ENCODE assay signal across 16 mouse cellular contexts in the genomic region with DNA sequence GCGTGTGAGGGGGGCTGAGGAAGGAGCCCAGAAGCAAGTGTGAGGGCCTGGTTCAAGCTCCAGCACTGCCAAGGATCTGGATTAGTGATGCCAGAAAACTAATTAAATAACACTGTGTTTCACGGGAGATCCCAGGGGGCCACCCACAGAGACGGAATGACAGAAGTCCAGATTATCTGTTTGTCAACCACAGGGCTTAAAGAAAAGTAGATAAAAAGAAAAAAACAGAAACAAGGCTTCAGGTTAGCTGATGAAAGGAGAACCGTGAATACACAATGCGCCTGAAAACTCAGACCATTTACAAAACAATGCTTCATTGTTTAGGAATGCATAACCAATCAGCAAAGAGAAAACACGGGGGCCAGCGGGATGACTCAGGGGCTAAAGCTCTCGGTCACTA. TPM values are rescaled to one million over a fixed set of nuclear protein-coding genes. Genes with fewer than 3 reads are reported as not detected.
DNase-seq lines count a peak whose midpoint lies in the region; ATAC-seq lines count a peak whose summit lies in the region.
"Had no signal": no experiment of that assay in that cellular context is flagged by ENCODE, and none has a peak within 500 bp of the region (broad histone marks: within the 10 kb centered on the region; RNA-seq: fewer than 3 reads in every experiment).

No protein-coding gene starts in this region.

- peaks cover 10% of the 10 kb centered on the region for H3K27me3 ChIP-seq in embryonic facial prominence, embryonic 11.5 days (ENCODE audit: control insufficient read depth, insufficient read depth, low read length)
- H3K27me3 ChIP-seq in embryonic facial prominence, embryonic 10.5 days (replicated peaks; ENCODE audit: low read depth, poor library complexity, severe bottlenecking), result peaks cover 41% of the 10 kb centered on the region
- peaks cover 48% of the 10 kb centered on the region for H3K27me3 ChIP-seq in midbrain, embryonic 10.5 days (ENCODE audit: low read depth, poor library complexity, severe bottlenecking)
- H3K27me3 ChIP-seq in midbrain, embryonic 13.5 days, result peaks cover 29% of the 10 kb centered on the region

- H3K4me1 ChIP-seq in embryonic facial prominence, embryonic 11.5 days (ENCODE audit: control insufficient read depth, insufficient read depth, low read length), result no peaks in the 10 kb centered on the region
- H3K4me1 ChIP-seq in embryonic facial prominence, embryonic 10.5 days, result peaks cover 34% of the 10 kb centered on the region
- H3K4me1 ChIP-seq in midbrain, embryonic 10.5 days, result peaks cover 26% of the 10 kb centered on the region
- peaks cover 11% of the 10 kb centered on the region for H3K4me1 ChIP-seq in midbrain, embryonic 13.5 days (replicated peaks)

- no peak overlapping the region for H3K4me3 ChIP-seq in embryonic facial prominence, embryonic 11.5 days (ENCODE audit: low read depth, low read length)
- H3K4me3 ChIP-seq in embryonic facial prominence, embryonic 10.5 days, result no peak overlapping the region
- peak overlapping the region; percentile 11; the same call in 1 of the 2 replicates for H3K4me3 ChIP-seq in midbrain, embryonic 10.5 days
- no peak overlapping the region for H3K4me3 ChIP-seq in midbrain, embryonic 13.5 days (replicated peaks)
- H3K4me3 ChIP-seq: embryonic facial prominence, embryonic 15.5 days; hindbrain, embryonic 12.5 days had no signal

- no peaks in the 10 kb centered on the region for H3K36me3 ChIP-seq in embryonic facial prominence, embryonic 11.5 days (replicated peaks; ENCODE audit: control insufficient read depth, insufficient read depth, low read depth, low read length)
- H3K36me3 ChIP-seq in embryonic facial prominence, embryonic 10.5 days (replicated peaks), result no peaks in the 10 kb centered on the region
- H3K36me3 ChIP-seq in midbrain, embryonic 10.5 days, result peaks cover 17% of the 10 kb centered on the region
- H3K36me3 ChIP-seq in midbrain, embryonic 13.5 days, result peaks cover 46% of the 10 kb centered on the region
- H3K36me3 ChIP-seq: embryonic facial prominence, embryonic 15.5 days had no signal

- DNase-seq in embryonic facial prominence, embryonic 11.5 days (ENCODE audit: low spot score), result peak; percentile 2
- no peak for DNase-seq in embryonic facial prominence, embryonic 10.5 days (ENCODE audit: low spot score)
- DNase-seq in midbrain, embryonic 10.5 days (ENCODE audit: low spot score), result peak; percentile 25
- DNase-seq in WW6 (ENCODE audit: low read depth, low spot score), result peak; percentile 67
- no peak for DNase-seq in kidney, postnatal 10 days
- DNase-seq in left cerebral cortex, adult 18-20 months (ENCODE audit: low spot score in 2 of 2), result no peak
- DNase-seq: adrenal gland, postnatal 36 days; gastrocnemius, postnatal 14 days; kidney, adult 18-20 months; liver; lung, embryonic 14.5 days had no signal

- 1% methylated on average over 8 of the region's 8 CpGs for WGBS in embryonic facial prominence, embryonic 11.5 days
- WGBS in embryonic facial prominence, embryonic 10.5 days, result 3% methylated on average over 8 of the region's 8 CpGs
- under 1% methylated on average over 8 of the region's 8 CpGs for WGBS in midbrain, embryonic 10.5 days
- 3% methylated on average over 8 of the region's 8 CpGs for WGBS in midbrain, embryonic 13.5 days

- no peak overlapping the region for H3K27ac ChIP-seq in embryonic facial prominence, embryonic 11.5 days (replicated peaks; ENCODE audit: low read depth, low read length)
- H3K27ac ChIP-seq in embryonic facial prominence, embryonic 10.5 days (replicated peaks), result no peak overlapping the region
- 0 out of 2 replicates have a peak overlapping the region, but pooled peaks have one; percentile 42 for H3K27ac ChIP-seq in midbrain, embryonic 10.5 days (replicated peaks)
- H3K27ac ChIP-seq in midbrain, embryonic 13.5 days, result no peak overlapping the region
- H3K27ac ChIP-seq: embryonic facial prominence, embryonic 15.5 days; hindbrain, embryonic 12.5 days had no signal

- no peak overlapping the region for H3K9ac ChIP-seq in embryonic facial prominence, embryonic 11.5 days (replicated peaks; ENCODE audit: low read length)
- H3K9ac ChIP-seq in midbrain, embryonic 13.5 days (replicated peaks), result no peak overlapping the region
- H3K9ac ChIP-seq: embryonic facial prominence, embryonic 15.5 days; hindbrain, embryonic 12.5 days; lung, embryonic 14.5 days had no signal

- no peak overlapping the region for H3K4me2 ChIP-seq in embryonic facial prominence, embryonic 11.5 days (ENCODE audit: low read depth, low read length)
- H3K4me2 ChIP-seq in midbrain, embryonic 13.5 days (replicated peaks), result no peak overlapping the region
- H3K4me2 ChIP-seq: embryonic facial prominence, embryonic 15.5 days; hindbrain, embryonic 12.5 days; lung, embryonic 14.5 days had no signal

- no peak for ATAC-seq in embryonic facial prominence, embryonic 11.5 days (replicated peaks; ENCODE audit: insufficient number of reproducible peaks, low FRiP score, low TSS enrichment, low read depth)
- no peak for ATAC-seq in midbrain, embryonic 13.5 days

- H3K9me3 ChIP-seq in embryonic facial prominence, embryonic 11.5 days (replicated peaks; ENCODE audit: control insufficient read depth, low read length), result no peaks in the 10 kb centered on the region
- H3K9me3 ChIP-seq in embryonic facial prominence, embryonic 10.5 days, result no peaks in the 10 kb centered on the region
- H3K9me3 ChIP-seq in midbrain, embryonic 10.5 days (replicated peaks), result no peaks in the 10 kb centered on the region
- H3K9me3 ChIP-seq in midbrain, embryonic 13.5 days, result no peaks in the 10 kb centered on the region
- H3K9me3 ChIP-seq: embryonic facial prominence, embryonic 15.5 days; hindbrain, embryonic 12.5 days had no signal

RNA-seq across cellular contexts. Expression of a gene that starts 12.9 kb away (rescaled TPM):
- 8.1 and 12.6 TPM in 2 replicates for polyA plus RNA-seq in embryonic facial prominence, embryonic 11.5 days (2014; fragmentation: Nextera tagmentation; extraction: Ambion mirVana)
- 8.6 and 10.8 TPM in 2 replicates for polyA plus RNA-seq in embryonic facial prominence, embryonic 10.5 days (2016; fragmentation: Nextera tagmentation; extraction: Ambion mirVana)
- 19.1 and 36.0 TPM in 2 replicates for polyA plus RNA-seq in midbrain, embryonic 10.5 days (2016; fragmentation: Nextera tagmentation; extraction: Ambion mirVana)
- polyA plus RNA-seq in midbrain, embryonic 13.5 days (2015; fragmentation: Nextera tagmentation; extraction: Ambion mirVana), result 110 and 117 TPM in 2 replicates
- total RNA-seq in left cerebral cortex, adult 18-20 months (2021), result 100 to 1,000 TPM; 156 to 159 TPM

RNA-seq across cellular contexts. Expression of a gene that starts 17.3 kb away (rescaled TPM):
- 0.36 TPM in 1 of 2 replicates, not detected in the other for polyA plus RNA-seq in embryonic facial prominence, embryonic 11.5 days (2014; fragmentation: Nextera tagmentation; extraction: Ambion mirVana)
- 0.33 and 0.57 TPM in 2 replicates for polyA plus RNA-seq in embryonic facial prominence, embryonic 10.5 days (2016; fragmentation: Nextera tagmentation; extraction: Ambion mirVana)
- polyA plus RNA-seq in midbrain, embryonic 10.5 days (2016; fragmentation: Nextera tagmentation; extraction: Ambion mirVana), result not detected in 2 replicates
- not detected in 2 replicates for polyA plus RNA-seq in midbrain, embryonic 13.5 days (2015; fragmentation: Nextera tagmentation; extraction: Ambion mirVana)
- not detected for total RNA-seq in left cerebral cortex, adult 18-20 months (2021)
- total RNA-seq: adrenal gland, postnatal 36 days; gastrocnemius, postnatal 14 days had no signal
- polyA plus RNA-seq: embryonic facial prominence, embryonic 15.5 days; heart, embryonic 14.5 days; hindbrain, embryonic 12.5 days; large intestine, adult 2 months; lung, embryonic 14.5 days had no signal

RNA-seq across cellular contexts. Expression of a gene that starts 25.5 kb away (rescaled TPM):
- 1.0 and 2.6 TPM in 2 replicates for polyA plus RNA-seq in embryonic facial prominence, embryonic 11.5 days (2014; fragmentation: Nextera tagmentation; extraction: Ambion mirVana)
- polyA plus RNA-seq in embryonic facial prominence, embryonic 10.5 days (2016; fragmentation: Nextera tagmentation; extraction: Ambion mirVana), result 1.2 and 1.3 TPM in 2 replicates
- polyA plus RNA-seq in midbrain, embryonic 10.5 days (2016; fragmentation: Nextera tagmentation; extraction: Ambion mirVana), result 0.96 and 1.6 TPM in 2 replicates
- polyA plus RNA-seq in midbrain, embryonic 13.5 days (2015; fragmentation: Nextera tagmentation; extraction: Ambion mirVana), result 2.6 and 3.2 TPM in 2 replicates
- total RNA-seq in left cerebral cortex, adult 18-20 months (2021), result 100 to 1,000 TPM; 102 to 104 TPM

Comparison
In these comparisons a context has a peak if more than half of its experiments do, and no peak if none do; other contexts are left out.
1. DNase-seq: peak in embryonic facial prominence, embryonic 11.5 days (single experiment), midbrain, embryonic 10.5 days (single experiment) and WW6 (single experiment); none in embryonic facial prominence, embryonic 10.5 days (single experiment), kidney, postnatal 10 days (single experiment) and left cerebral cortex, adult 18-20 months (0 of 2).